Mouse (Mus musculus) midbrain, embryonic 13.5 days (tissue): ENCODE results near the gene Plppr3. TPM values are rescaled to one million over a fixed set of nuclear protein-coding genes. Genes with fewer than 3 reads are reported as not detected.

Experiments
- ATAC-seq: fragments of 200-750 bp; cut with Nextera tagmentation; 2 replicates; pipeline ENCODE4 v1.8.0; 2017; ENCODE audit warnings: mild to moderate bottlenecking, moderate TSS enrichment, moderate library complexity
- H3K27ac ChIP-seq: fragments of 300-500 bp; sonication (generic); 2 replicates; pipeline ENCODE4 v1.5.1; 2015; ENCODE audit warnings: inconsistent platforms, mild to moderate bottlenecking, moderate library complexity
- H3K27me3 ChIP-seq: fragments of 300-500 bp; sonication (generic); 2 replicates; pipeline ENCODE4 v1.6.1; 2015; ENCODE audit warnings: mild to moderate bottlenecking, inconsistent platforms
- H3K36me3 ChIP-seq: fragments of 300-500 bp; sonication (generic); 2 replicates; pipeline ENCODE4 v1.6.1; 2015; ENCODE audit warnings: mild to moderate bottlenecking, inconsistent platforms
- H3K4me1 ChIP-seq: fragments of 300-500 bp; sonication (generic); replicated peaks from 2 replicates; pipeline ENCODE4 v1.6.1; 2015; ENCODE audit warnings: inconsistent platforms
- H3K4me2 ChIP-seq: fragments of 300-500 bp; sonication (generic); replicated peaks from 2 replicates; pipeline ENCODE4 v1.6.1; 2015; ENCODE audit warnings: moderate library complexity, mild to moderate bottlenecking, inconsistent platforms
- H3K4me3 ChIP-seq: fragments of 300-500 bp; sonication (generic); replicated peaks from 2 replicates; pipeline ENCODE4 v1.5.1; 2015; ENCODE audit warnings: mild to moderate bottlenecking, inconsistent platforms
- H3K9ac ChIP-seq: fragments of 300-500 bp; sonication (generic); replicated peaks from 2 replicates; pipeline ENCODE4 v1.6.1; 2015; ENCODE audit warnings: mild to moderate bottlenecking, inconsistent platforms
- H3K9me3 ChIP-seq: fragments of 300-500 bp; sonication (generic); 2 replicates; pipeline ENCODE4 v1.6.1; 2016; ENCODE audit warnings: mild to moderate bottlenecking, inconsistent platforms
- WGBS: fragments of 180-500 bp; shearing (Covaris S2); methylation state at CpG from one replicate; pipeline ENCODE4 v1.1.7; 2015; 5-methylcytosine and 5-hydroxymethylcytosine counted together
- polyA plus RNA-seq: library from polyadenylated mRNA; unstranded; fragments of >200 nt; fragmentation: Nextera tagmentation; extraction: Ambion mirVana; gene quantifications from 2 replicates; pipeline ENCODE4 v1.2.1, GENCODE M21; 2015

Gene Plppr3
- polyA plus RNA-seq, 1 experiment from 2014 or later = 432 TPM

DNA sequence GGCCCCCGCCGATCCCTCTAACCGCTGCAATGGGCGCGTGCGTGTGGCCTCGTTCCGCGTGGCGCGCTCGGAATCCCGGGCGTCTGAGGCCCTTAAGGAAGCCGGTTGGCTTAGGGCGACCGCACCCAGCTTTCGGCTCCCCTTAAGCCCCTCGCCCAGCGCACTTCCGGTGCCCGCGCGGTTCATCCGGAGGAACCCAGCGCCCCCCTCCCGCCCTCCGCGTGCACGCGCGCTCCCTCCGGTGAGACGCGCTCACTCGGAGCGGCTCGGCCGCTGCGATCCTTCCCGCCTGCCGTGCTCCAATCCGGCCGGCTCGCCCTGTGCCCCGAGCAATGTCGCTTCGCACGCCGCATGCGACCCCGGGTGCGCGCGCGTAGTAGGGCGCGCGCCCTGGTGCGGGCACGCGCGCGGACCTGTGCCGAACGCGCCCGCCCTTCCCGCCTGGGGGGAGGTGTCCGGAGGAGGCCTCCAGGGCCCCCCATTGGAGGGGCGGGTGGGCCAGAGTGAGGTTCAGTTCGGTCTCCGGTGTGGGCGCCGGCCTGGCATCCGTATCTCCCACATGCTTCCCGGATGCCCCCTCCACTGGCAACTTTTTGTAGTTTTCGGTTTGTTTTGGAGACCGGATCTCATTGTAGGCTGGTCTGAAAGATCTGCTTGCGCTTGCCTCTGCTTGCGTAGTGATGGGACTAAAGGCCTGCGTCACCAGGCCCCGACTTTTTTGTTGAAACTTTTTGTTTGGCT lies 19.5 kb downstream of the Plppr3 start:
- H3K4me2 ChIP-seq = peak overlapping the region; percentile 100
- no peaks in the 10 kb centered on the region for H3K27me3 ChIP-seq
- H3K9me3 ChIP-seq = no peaks in the 10 kb centered on the region
- peaks cover 37% of the 10 kb centered on the region for H3K36me3 ChIP-seq
- ATAC-seq = peak; percentile 43
- H3K27ac ChIP-seq = peak overlapping the region; percentile 100
- H3K4me1 ChIP-seq = peaks cover 69% of the 10 kb centered on the region
- WGBS = under 1% methylated on average over 83 of the region's 83 CpGs
- peak overlapping the region; percentile 98 for H3K9ac ChIP-seq
- H3K4me3 ChIP-seq = peak overlapping the region; percentile 99

- WGBS = under 1% methylated on average over 75 of the region's 75 CpGs
- H3K27ac ChIP-seq = peak within 1 kb of the TSS; percentile 100
- H3K9me3 ChIP-seq = no peaks in the 10 kb centered on the region
Measured at GRCm38 (mm10) chr10:79853860-79854795, 20.3 kb downstream of the Plppr3 start, which contains the start of gene Ptbp1. Ptbp1 (plus strand) TSS chr10:79854427.

GRCm38 (mm10) chr10:79853392-79853791 lies 21.0 kb downstream of the Plppr3 start:
- ATAC-seq = peak; percentile 32
- no peaks in the 10 kb centered on the region for H3K9me3 ChIP-seq
- H3K4me2 ChIP-seq = peak overlapping the region; percentile 77
- H3K4me1 ChIP-seq = peaks cover 59% of the 10 kb centered on the region
- WGBS = 0% methylated on average over 15 of the region's 15 CpGs
- H3K36me3 ChIP-seq = peaks cover 22% of the 10 kb centered on the region
- peak overlapping the region; percentile 99 for H3K27ac ChIP-seq
- no peaks in the 10 kb centered on the region for H3K27me3 ChIP-seq
- peak overlapping the region; percentile 82 for H3K9ac ChIP-seq
- peak overlapping the region; percentile 48 for H3K4me3 ChIP-seq

More at GRCm38 (mm10) chr10:79853860-79854795, 20.3 kb downstream of the Plppr3 start, which contains the start of gene Ptbp1:
- no peaks in the 10 kb centered on the region for H3K27me3 ChIP-seq
- H3K4me1 ChIP-seq = peaks cover 66% of the 10 kb centered on the region
- peak within 1 kb of the TSS; percentile 98 for H3K9ac ChIP-seq
- H3K4me3 ChIP-seq = peak within 1 kb of the TSS; percentile 99
- peak within 1 kb of the TSS; percentile 100 for H3K4me2 ChIP-seq
- peak; percentile 92 for ATAC-seq
- peaks cover 29% of the 10 kb centered on the region for H3K36me3 ChIP-seq

GRCm38 (mm10) chr10:79852827-79853226 lies 21.6 kb downstream of the Plppr3 start:
- no peaks in the 10 kb centered on the region for H3K27me3 ChIP-seq
- peaks cover 58% of the 10 kb centered on the region for H3K4me1 ChIP-seq
- peak overlapping the region; percentile 48 for H3K4me3 ChIP-seq
- peak overlapping the region; percentile 77 for H3K4me2 ChIP-seq
- no peaks in the 10 kb centered on the region for H3K9me3 ChIP-seq
- ATAC-seq = no peak
- peak overlapping the region; percentile 99 for H3K27ac ChIP-seq
- 24% methylated on average over 8 of the region's 8 CpGs for WGBS
- peak overlapping the region; percentile 82 for H3K9ac ChIP-seq
- H3K36me3 ChIP-seq = peaks cover 16% of the 10 kb centered on the region

GRCm38 (mm10) chr10:79852107-79852789 lies 22.2 kb downstream of the Plppr3 start:
- H3K36me3 ChIP-seq = peaks cover 10% of the 10 kb centered on the region
- H3K9ac ChIP-seq = peak overlapping the region; percentile 82
- H3K4me3 ChIP-seq = peak overlapping the region; percentile 48
- H3K9me3 ChIP-seq = no peaks in the 10 kb centered on the region
- H3K4me1 ChIP-seq = peaks cover 54% of the 10 kb centered on the region
- 65% methylated on average over 9 of the region's 9 CpGs for WGBS
- H3K27me3 ChIP-seq = no peaks in the 10 kb centered on the region
- no peak for ATAC-seq
- H3K4me2 ChIP-seq = peak overlapping the region; percentile 77
- peak overlapping the region; percentile 99 for H3K27ac ChIP-seq

DNA sequence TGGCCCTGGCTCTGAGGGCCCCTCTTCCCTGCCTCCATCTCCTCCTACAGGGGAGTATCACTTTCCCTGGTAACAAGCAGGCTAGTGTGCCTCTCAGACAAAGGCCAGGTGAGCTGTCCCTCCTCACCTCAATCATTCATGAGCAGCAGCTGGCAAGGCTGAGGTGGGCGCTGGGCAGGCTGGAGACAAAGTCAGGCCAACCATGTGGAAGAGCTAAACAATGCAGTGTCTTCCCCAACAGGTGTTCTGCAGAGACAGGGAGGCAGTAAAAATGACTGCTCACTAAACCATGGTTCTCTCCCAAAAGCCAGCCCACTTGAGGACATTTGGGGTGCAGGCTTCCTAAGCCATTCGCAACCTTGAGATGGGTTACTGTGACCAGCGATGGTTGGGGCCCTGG lies 22.8 kb downstream of the Plppr3 start:
- no peak for ATAC-seq
- Histone ChIP-seq H3K27ac (peak overlapping the region; percentile 99), H3K27me3 (no peaks in the 10 kb centered on the region), H3K36me3 (0 out of 2 replicates have a peak, but pooled peaks cover 4% of the 10 kb centered on the region), H3K9ac (peak overlapping the region; percentile 82), H3K4me1 (peaks cover 48% of the 10 kb centered on the region), H3K9me3 (no peaks in the 10 kb centered on the region), H3K4me3 (no peak overlapping the region), H3K4me2 (peak overlapping the region; percentile 77)
- WGBS = 84% methylated on average over 3 of the region's 3 CpGs

GRCm38 (mm10) chr10:79849941-79850628 lies 24.3 kb downstream of the Plppr3 start:
- H3K4me3 ChIP-seq = no peak overlapping the region
- ATAC-seq = no peak
- 0 out of 2 replicates have a peak overlapping the region, but pooled peaks have one; percentile 6 for H3K9ac ChIP-seq
- 0 out of 2 replicates have a peak overlapping the region, but pooled peaks have one; percentile 14 for H3K27ac ChIP-seq
- H3K9me3 ChIP-seq = no peaks in the 10 kb centered on the region
- peaks cover 34% of the 10 kb centered on the region for H3K4me1 ChIP-seq
- H3K27me3 ChIP-seq = no peaks in the 10 kb centered on the region
- no peaks in the 10 kb centered on the region for H3K36me3 ChIP-seq
- WGBS = 94% methylated on average over 8 of the region's 8 CpGs
- no peak overlapping the region for H3K4me2 ChIP-seq

- Histone ChIP-seq H3K4me2 (no peak overlapping the region), H3K27ac (no peak overlapping the region), H3K27me3 (no peaks in the 10 kb centered on the region), H3K9me3 (no peaks in the 10 kb centered on the region), H3K36me3 (no peaks in the 10 kb centered on the region), H3K9ac (no peak overlapping the region), H3K4me3 (no peak overlapping the region), H3K4me1 (peaks cover 23% of the 10 kb centered on the region)
- ATAC-seq = no peak
- 75% methylated on average over 5 of the region's 5 CpGs for WGBS
Measured at GRCm38 (mm10) chr10:79846553-79846952, 27.9 kb downstream of the Plppr3 start.

GRCm38 (mm10) chr10:79843476-79843875 lies 31.0 kb downstream of the Plppr3 start:
- peaks cover 31% of the 10 kb centered on the region for H3K4me1 ChIP-seq
- ATAC-seq = no peak
- H3K4me3 ChIP-seq = no peak overlapping the region
- no peak overlapping the region for H3K4me2 ChIP-seq
- no peaks in the 10 kb centered on the region for H3K36me3 ChIP-seq
- H3K27ac ChIP-seq = no peak overlapping the region
- H3K27me3 ChIP-seq = no peaks in the 10 kb centered on the region
- H3K9me3 ChIP-seq = no peaks in the 10 kb centered on the region
- no peak overlapping the region for H3K9ac ChIP-seq
- WGBS = 71% methylated on average over 6 of the region's 6 CpGs

GRCm38 (mm10) chr10:79842322-79842721 lies 32.1 kb downstream of the Plppr3 start:
- H3K4me3 ChIP-seq = no peak overlapping the region
- H3K27me3 ChIP-seq = no peaks in the 10 kb centered on the region
- no peaks in the 10 kb centered on the region for H3K9me3 ChIP-seq
- ATAC-seq = no peak
- 77% methylated on average over 3 of the region's 3 CpGs for WGBS
- peaks cover 26% of the 10 kb centered on the region for H3K4me1 ChIP-seq
- H3K36me3 ChIP-seq = no peaks in the 10 kb centered on the region
- H3K9ac ChIP-seq = no peak overlapping the region
- no peak overlapping the region for H3K27ac ChIP-seq
- H3K4me2 ChIP-seq = no peak overlapping the region
